Comparison of ENCODE assay signal across 25 mouse cellular contexts in genomic region chr17:56789286-56789685, GRCm38 (mm10). TPM values are rescaled to one million over a fixed set of nuclear protein-coding genes. Genes with fewer than 3 reads are reported as not detected.
"Had no signal": no experiment of that assay in that cellular context is flagged by ENCODE, and none has a peak within 500 bp of the region (broad histone marks: within the 10 kb centered on the region; RNA-seq: fewer than 3 reads in every experiment).

No protein-coding gene starts in this region.

- H3K4me2 ChIP-seq: heart, embryonic 11.5 days; heart, embryonic 13.5 days; heart, embryonic 15.5 days; hindbrain, embryonic 13.5 days; hindbrain, embryonic 15.5 days; kidney, embryonic 15.5 days; limb, embryonic 13.5 days; limb, embryonic 15.5 days had no signal

- H3K27me3 ChIP-seq: heart, embryonic 13.5 days; heart, embryonic 15.5 days; hindbrain, embryonic 13.5 days; hindbrain, embryonic 15.5 days; kidney, embryonic 15.5 days; limb, embryonic 13.5 days; limb, embryonic 15.5 days had no signal

- H3K4me1 ChIP-seq: hindbrain, embryonic 13.5 days; hindbrain, embryonic 15.5 days; kidney, embryonic 15.5 days; limb, embryonic 13.5 days; limb, embryonic 15.5 days had no signal

- H3K9ac ChIP-seq: forebrain, postnatal 0 days; hindbrain, embryonic 13.5 days; hindbrain, embryonic 15.5 days; kidney, embryonic 15.5 days; limb, embryonic 13.5 days; limb, embryonic 15.5 days had no signal

- DNase-seq: forebrain, postnatal 0 days; gastrocnemius, postnatal 36 days; heart, adult 11 months; heart, adult 2 months; heart, postnatal 14 days; heart, postnatal 36 days; kidney, adult 11 months; kidney, adult 2 months; kidney, adult 9 months; kidney, postnatal 14 days; layer of hippocampus, adult 9-11 months; layer of hippocampus, postnatal 36 days; left cerebral cortex, postnatal 4 days had no signal

- H3K4me3 ChIP-seq: heart, adult 2 months; heart, embryonic 13.5 days; heart, embryonic 15.5 days; hindbrain, embryonic 13.5 days; hindbrain, embryonic 15.5 days; kidney, embryonic 15.5 days; limb, embryonic 13.5 days; limb, embryonic 15.5 days had no signal

- H3K27ac ChIP-seq: heart, adult 2 months; heart, embryonic 13.5 days; heart, embryonic 15.5 days; hindbrain, embryonic 13.5 days; hindbrain, embryonic 15.5 days; hindbrain, postnatal 0 days; kidney, embryonic 15.5 days; kidney, postnatal 0 days; limb, embryonic 13.5 days; limb, embryonic 15.5 days had no signal

- H3K36me3 ChIP-seq: heart, embryonic 15.5 days; hindbrain, embryonic 15.5 days; kidney, embryonic 15.5 days; limb, embryonic 13.5 days had no signal

- H3K9me3 ChIP-seq: heart, embryonic 13.5 days; heart, embryonic 15.5 days; hindbrain, embryonic 13.5 days; hindbrain, embryonic 15.5 days; kidney, embryonic 15.5 days; limb, embryonic 13.5 days; limb, embryonic 15.5 days had no signal

- ATAC-seq: forebrain, postnatal 0 days; hindbrain, postnatal 0 days; intestine, embryonic 16.5 days had no signal

RNA-seq across cellular contexts. Expression of gene Prr22, which starts 19.2 kb away (rescaled TPM):
- total RNA-seq: hematopoietic stem cell, adult 5-6 weeks had no signal

RNA-seq across cellular contexts. Expression of gene Nrtn, which starts 32.0 kb away (rescaled TPM):
- total RNA-seq: hematopoietic stem cell, adult 5-6 weeks had no signal
